Mouse (Mus musculus) hindbrain, embryonic 15.5 days (tissue): ENCODE measurements at regions not wholly inside any gene's neighbourhood (a gene's known extent, or its start where the extent isn't known, plus 50 kb on each side); places are given as distances from the start of the nearest gene placed in this dataset.

Source experiments
- ATAC-seq: fragments of 200-750 bp; cut with Nextera tagmentation; 2 replicates; pipeline ENCODE4 v1.8.0; 2017; ENCODE audit warnings: low read depth, moderate number of reproducible peaks, moderate TSS enrichment; ENCODE audit not compliant: low FRiP score
- H3K27ac ChIP-seq: fragments of 300-500 bp; sonication (generic); replicated peaks from 2 replicates; pipeline ENCODE4 v1.5.1; 2015; ENCODE audit warnings: mild to moderate bottlenecking, inconsistent platforms
- H3K27me3 ChIP-seq: fragments of 300-500 bp; sonication (generic); 2 replicates; pipeline ENCODE4 v1.6.1; 2015; ENCODE audit warnings: control low read depth, inconsistent platforms
- H3K36me3 ChIP-seq: fragments of 300-500 bp; sonication (generic); 2 replicates; pipeline ENCODE4 v1.6.1; 2015; ENCODE audit warnings: control low read depth, inconsistent platforms
- H3K4me1 ChIP-seq: fragments of 300-500 bp; sonication (generic); replicated peaks from 2 replicates; pipeline ENCODE4 v1.6.1; 2015; ENCODE audit warnings: control low read depth, inconsistent platforms
- H3K4me2 ChIP-seq: fragments of 300-500 bp; sonication (generic); 2 replicates; pipeline ENCODE4 v1.6.1; 2015; ENCODE audit warnings: moderate library complexity, mild to moderate bottlenecking, inconsistent platforms
- H3K4me3 ChIP-seq: fragments of 300-500 bp; sonication (generic); 2 replicates; pipeline ENCODE4 v1.5.1; 2015; ENCODE audit warnings: mild to moderate bottlenecking, inconsistent platforms
- H3K9ac ChIP-seq: fragments of 300-500 bp; sonication (generic); 2 replicates; pipeline ENCODE4 v1.6.1; 2015; ENCODE audit warnings: inconsistent platforms
- H3K9me3 ChIP-seq: fragments of 300-500 bp; sonication (generic); 2 replicates; pipeline ENCODE4 v1.6.1; 2016; ENCODE audit warnings: control low read depth, inconsistent platforms
- WGBS: fragments of 180-500 bp; shearing (Covaris S2); methylation state at CpG from one replicate; pipeline ENCODE4 v1.1.7; 2015; 5-methylcytosine and 5-hydroxymethylcytosine counted together

DNA sequence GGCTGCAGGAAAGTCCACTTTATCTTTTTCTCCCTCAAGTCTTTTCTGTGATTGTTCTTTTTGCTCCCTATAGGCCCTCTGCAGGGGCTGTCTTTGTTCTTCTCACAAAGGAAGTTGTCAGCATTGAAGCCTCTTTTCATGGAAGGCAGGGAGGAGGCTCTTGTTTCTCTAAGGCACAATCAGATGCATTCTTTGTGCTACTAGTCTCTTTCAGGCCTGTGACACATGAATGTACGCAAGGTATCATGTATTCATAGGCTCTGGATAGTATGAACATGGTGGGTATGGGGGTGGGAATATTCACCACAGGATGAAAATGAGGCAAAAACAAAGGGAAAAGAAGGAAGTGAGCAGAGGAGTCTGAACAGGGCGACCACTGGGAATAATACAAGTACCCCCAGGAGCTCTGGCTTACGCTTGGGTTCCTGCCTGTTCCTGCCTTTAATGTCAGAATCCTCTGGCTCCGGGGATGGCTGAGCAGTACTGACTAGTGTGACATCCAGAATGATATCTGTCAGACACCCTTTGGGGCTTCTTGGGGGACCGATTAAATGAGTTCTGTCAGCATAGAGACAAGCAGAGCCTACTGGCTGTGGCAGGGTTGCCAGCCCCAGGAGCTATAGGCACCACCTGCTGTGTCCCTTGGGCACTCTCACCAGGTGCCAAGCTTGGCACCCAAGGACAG, 583.7 kb upstream of the Plxna2 start:
- H3K4me1 ChIP-seq, result no peaks in the 10 kb centered on the region
- H3K27ac ChIP-seq, result no peak overlapping the region
- H3K27me3 ChIP-seq, result no peaks in the 10 kb centered on the region
- H3K9me3 ChIP-seq, result no peaks in the 10 kb centered on the region
- H3K9ac ChIP-seq, result no peak overlapping the region
- H3K36me3 ChIP-seq, result no peaks in the 10 kb centered on the region
- ATAC-seq, result 0 out of 2 replicates have a peak, but pooled peaks have one; percentile 27
- WGBS, result 17% methylated on average over 5 of the region's 5 CpGs
- H3K4me3 ChIP-seq, result no peak overlapping the region
- no peak overlapping the region for H3K4me2 ChIP-seq

DNA sequence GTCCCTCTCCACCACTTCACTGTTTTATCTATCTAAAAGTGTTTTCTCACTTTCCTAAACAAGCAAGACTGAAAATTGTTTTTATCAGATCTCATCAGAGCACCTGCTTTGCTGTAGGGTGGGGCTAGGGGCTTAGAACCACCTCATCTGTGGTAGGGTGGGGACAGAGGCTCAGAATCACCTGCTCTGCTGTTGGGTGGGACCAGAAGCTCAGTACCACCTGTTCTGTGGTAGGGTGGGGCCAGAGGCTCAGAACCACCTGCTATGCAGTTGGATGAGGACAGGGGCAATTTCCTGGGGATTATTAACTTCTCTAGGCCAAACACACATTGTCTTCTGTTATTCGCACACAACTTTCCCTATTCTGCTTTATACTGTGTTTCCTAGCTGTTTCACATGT, 585.4 kb upstream of the Plxna2 start:
- 100% methylated on average over 1 of the region's 1 CpGs for WGBS
- H3K27ac ChIP-seq, result no peak overlapping the region

GRCm38 (mm10) chr1:194030651-194031228, 587.3 kb upstream of the Plxna2 start:
- Histone ChIP-seq H3K27ac (no peak overlapping the region), H3K4me2 (no peak overlapping the region), H3K9ac (no peak overlapping the region), H3K9me3 (no peaks in the 10 kb centered on the region), H3K36me3 (no peaks in the 10 kb centered on the region), H3K4me3 (no peak overlapping the region), H3K27me3 (no peaks in the 10 kb centered on the region), H3K4me1 (no peaks in the 10 kb centered on the region)
- no peak for ATAC-seq
- WGBS, result 43% methylated on average over 3 of the region's 3 CpGs

More for the DNA sequence above, 585.4 kb upstream of the Plxna2 start:
- no peaks in the 10 kb centered on the region for H3K4me1 ChIP-seq
- no peaks in the 10 kb centered on the region for H3K36me3 ChIP-seq
- no peaks in the 10 kb centered on the region for H3K27me3 ChIP-seq
- ATAC-seq, result no peak
- no peak overlapping the region for H3K9ac ChIP-seq
- H3K9me3 ChIP-seq, result no peaks in the 10 kb centered on the region
- no peak overlapping the region for H3K4me2 ChIP-seq
- H3K4me3 ChIP-seq, result no peak overlapping the region

- 64% methylated on average over 7 of the region's 7 CpGs for WGBS
- peak; percentile 30; the same call in 1 of the 2 replicates for ATAC-seq
Measured at GRCm38 (mm10) chr1:194026958-194027692, 590.9 kb upstream of the Plxna2 start.

GRCm38 (mm10) chr1:194026213-194026612, 591.8 kb upstream of the Plxna2 start:
- 71% methylated on average over 2 of the region's 2 CpGs for WGBS
- no peaks in the 10 kb centered on the region for H3K9me3 ChIP-seq
- H3K9ac ChIP-seq, result no peak overlapping the region
- ATAC-seq, result no peak
- H3K27me3 ChIP-seq, result no peaks in the 10 kb centered on the region
- no peak overlapping the region for H3K27ac ChIP-seq
- H3K36me3 ChIP-seq, result no peaks in the 10 kb centered on the region
- H3K4me3 ChIP-seq, result no peak overlapping the region
- H3K4me1 ChIP-seq, result no peaks in the 10 kb centered on the region
- H3K4me2 ChIP-seq, result no peak overlapping the region

More at GRCm38 (mm10) chr1:194026958-194027692, 590.9 kb upstream of the Plxna2 start:
- H3K4me3 ChIP-seq, result no peak overlapping the region
- H3K9ac ChIP-seq, result no peak overlapping the region
- no peaks in the 10 kb centered on the region for H3K9me3 ChIP-seq
- no peaks in the 10 kb centered on the region for H3K4me1 ChIP-seq
- H3K4me2 ChIP-seq, result no peak overlapping the region
- H3K27me3 ChIP-seq, result no peaks in the 10 kb centered on the region
- H3K27ac ChIP-seq, result no peak overlapping the region
- H3K36me3 ChIP-seq, result no peaks in the 10 kb centered on the region

DNA sequence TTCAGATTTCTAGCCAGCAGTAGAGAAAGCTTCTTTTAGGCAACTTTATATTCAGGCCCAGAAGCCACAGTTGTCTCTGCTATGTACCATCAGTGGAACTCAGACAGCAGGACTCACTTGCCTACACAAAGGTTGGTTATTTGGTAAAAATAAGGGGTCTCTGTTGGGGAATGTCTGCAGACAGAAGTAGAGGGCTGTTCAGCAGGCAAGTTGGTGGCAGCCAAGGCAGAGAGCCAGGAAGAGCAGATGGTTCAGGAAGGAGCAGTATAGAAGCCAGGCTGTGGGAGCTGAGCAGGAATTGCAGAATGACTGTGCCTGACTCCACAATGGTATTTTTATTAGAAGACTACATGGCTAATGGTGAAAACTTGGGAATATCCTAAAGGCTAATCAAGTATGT, 598.7 kb upstream of the Plxna2 start:
- no peaks in the 10 kb centered on the region for H3K9me3 ChIP-seq
- no peak overlapping the region for H3K4me3 ChIP-seq
- no peaks in the 10 kb centered on the region for H3K4me1 ChIP-seq
- ATAC-seq, result peak; percentile 81
- H3K9ac ChIP-seq, result no peak overlapping the region
- H3K27ac ChIP-seq, result no peak overlapping the region
- no peak overlapping the region for H3K4me2 ChIP-seq
- H3K36me3 ChIP-seq, result no peaks in the 10 kb centered on the region
- no peaks in the 10 kb centered on the region for H3K27me3 ChIP-seq

GRCm38 (mm10) chr1:193992226-193992625, 622.1 kb upstream of the Camk1g start:
- Histone ChIP-seq H3K9me3 (no peaks in the 10 kb centered on the region), H3K27ac (no peak overlapping the region), H3K4me2 (no peak overlapping the region), H3K4me3 (no peak overlapping the region), H3K4me1 (peaks cover 19% of the 10 kb centered on the region), H3K9ac (no peak overlapping the region), H3K36me3 (no peaks in the 10 kb centered on the region), H3K27me3 (no peaks in the 10 kb centered on the region)
- ATAC-seq, result no peak
- 72% methylated on average over 2 of the region's 2 CpGs for WGBS

- ATAC-seq, result peak; percentile 65; the same call in 1 of the 2 replicates
- H3K9me3 ChIP-seq, result no peaks in the 10 kb centered on the region
- peak overlapping the region; percentile 67 for H3K27ac ChIP-seq
- peaks cover 19% of the 10 kb centered on the region for H3K4me1 ChIP-seq
- H3K4me2 ChIP-seq, result peak overlapping the region; percentile 41; the same call in 1 of the 2 replicates
- H3K27me3 ChIP-seq, result no peaks in the 10 kb centered on the region
- H3K36me3 ChIP-seq, result no peaks in the 10 kb centered on the region
- H3K9ac ChIP-seq, result no peak overlapping the region
- WGBS, result 38% methylated on average over 10 of the region's 10 CpGs
- no peak overlapping the region for H3K4me3 ChIP-seq
Measured at GRCm38 (mm10) chr1:193989956-193990675, 620.0 kb upstream of the Camk1g start.

GRCm38 (mm10) chr1:193988970-193989904, 619.1 kb upstream of the Camk1g start:
- Histone ChIP-seq H3K9ac (no peak overlapping the region), H3K27me3 (no peaks in the 10 kb centered on the region), H3K4me1 (peaks cover 19% of the 10 kb centered on the region), H3K27ac (peak overlapping the region; percentile 67), H3K4me3 (peak overlapping the region; percentile 9; the same call in 1 of the 2 replicates), H3K4me2 (peak overlapping the region; percentile 41), H3K36me3 (no peaks in the 10 kb centered on the region), H3K9me3 (no peaks in the 10 kb centered on the region)
- ATAC-seq, result peak; percentile 76
- WGBS, result 14% methylated on average over 17 of the region's 17 CpGs

DNA sequence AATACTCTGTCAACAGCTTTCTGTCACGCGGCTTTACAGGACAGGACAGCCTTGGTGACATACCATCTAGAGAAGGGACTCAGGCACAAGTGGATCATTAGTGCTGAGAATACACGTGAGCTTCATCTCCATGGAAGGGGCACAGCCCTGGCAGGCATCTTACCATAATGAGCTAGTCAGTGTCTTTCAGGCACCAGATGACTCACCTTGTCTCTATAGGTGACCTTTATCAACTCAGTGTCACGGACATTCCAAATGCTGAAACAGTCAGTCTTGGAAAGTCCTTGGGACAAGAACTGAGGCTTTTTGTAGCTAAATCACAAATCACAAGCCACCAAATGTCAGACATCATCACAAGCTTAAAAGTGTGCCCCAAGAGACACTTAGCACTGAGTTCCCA, 610.5 kb upstream of the Camk1g start:
- Histone ChIP-seq H3K4me1 (no peaks in the 10 kb centered on the region), H3K4me3 (no peak overlapping the region), H3K9ac (no peak overlapping the region), H3K27me3 (no peaks in the 10 kb centered on the region), H3K36me3 (no peaks in the 10 kb centered on the region), H3K27ac (no peak overlapping the region), H3K9me3 (no peaks in the 10 kb centered on the region), H3K4me2 (no peak overlapping the region)
- ATAC-seq, result no peak
- WGBS, result 71% methylated on average over 4 of the region's 4 CpGs

- no peak overlapping the region for H3K4me3 ChIP-seq
- H3K36me3 ChIP-seq, result no peaks in the 10 kb centered on the region
- peaks cover 5% of the 10 kb centered on the region for H3K4me1 ChIP-seq
- H3K27me3 ChIP-seq, result no peaks in the 10 kb centered on the region
- H3K27ac ChIP-seq, result no peak overlapping the region
- ATAC-seq, result no peak
- no peak overlapping the region for H3K4me2 ChIP-seq
- 66% methylated on average over 1 of the region's 1 CpGs for WGBS
- H3K9me3 ChIP-seq, result no peaks in the 10 kb centered on the region
- H3K9ac ChIP-seq, result no peak overlapping the region
Measured at GRCm38 (mm10) chr1:193971537-193971936, 601.4 kb upstream of the Camk1g start.
